Mouse (Mus musculus) thymus, adult 2 months (tissue): ENCODE results near the gene St6gal1. TPM values are rescaled to one million over a fixed set of nuclear protein-coding genes. Genes with fewer than 3 reads are reported as not detected.
A peak's percentile ranks its signal among the peaks of the same experiment; 100 is the strongest.

ENCODE experiments used
- DNase-seq: peaks from one replicate; pipeline ENCODE4 v3.0.0; 2021
- H3K27ac ChIP-seq: fragments of 200-500 bp; 2 replicates; pipeline ENCODE4 v1.5.1; 2012; ENCODE audit warnings: low read length, control low read depth; ENCODE audit not compliant: control insufficient read depth, insufficient read depth
- H3K27me3 ChIP-seq: fragments of 200-500 bp; 2 replicates; pipeline ENCODE4 v1.6.1; 2012; ENCODE audit warnings: mild to moderate bottlenecking, low read length, moderate library complexity, mixed read lengths; ENCODE audit not compliant: control insufficient read depth, insufficient read depth
- H3K36me3 ChIP-seq: fragments of 200-500 bp; 2 replicates; pipeline ENCODE4 v1.6.1; 2012; ENCODE audit warnings: mild to moderate bottlenecking, low read length, moderate library complexity; ENCODE audit not compliant: control insufficient read depth, insufficient read depth
- H3K4me1 ChIP-seq: fragments of 200-500 bp; replicated peaks from 2 replicates; pipeline ENCODE4 v1.6.1; 2012; ENCODE audit warnings: low read length; ENCODE audit not compliant: control insufficient read depth, insufficient read depth
- H3K4me3 ChIP-seq: fragments of 200-500 bp; 2 replicates; pipeline ENCODE4 v1.5.1; 2012; ENCODE audit warnings: mild to moderate bottlenecking, low read length, control low read depth, moderate library complexity; ENCODE audit not compliant: control insufficient read depth, insufficient read depth
- CTCF ChIP-seq: fragments of 200-500 bp; IDR thresholded peaks from 2 replicates; pipeline ENCODE4 v1.5.1; 2012; ENCODE audit warnings: mild to moderate bottlenecking, control low read depth, low read length, moderate library complexity, borderline replicate concordance; ENCODE audit not compliant: control insufficient read depth, poor library complexity, insufficient read depth; ENCODE audit errors: extremely low read depth
- POLR2A ChIP-seq: fragments of 200-500 bp; IDR thresholded peaks from 2 replicates; pipeline ENCODE4 v1.6.1; 2012; ENCODE audit warnings: mild to moderate bottlenecking, low read length, control low read depth, moderate library complexity; ENCODE audit not compliant: control insufficient read depth, poor library complexity, insufficient read depth; ENCODE audit errors: extremely low read depth
- WGBS: fragments of 180-500 bp; shearing (Covaris S2); methylation state at CpG from one replicate; pipeline ENCODE4 v1.1.7; 2018; 5-methylcytosine and 5-hydroxymethylcytosine counted together
- polyA plus RNA-seq: library from polyadenylated mRNA; depleted of rRNA; stranded (reverse); fragments of >200 nt; gene quantifications from 2 replicates; pipeline ENCODE4 v1.2.3, GENCODE M21; 2012

Gene St6gal1
- polyA plus RNA-seq, 1 experiment, result 33.2 TPM

- no peak for DNase-seq
- TF ChIP-seq CTCF (no peak), POLR2A (no peak)
- no peaks in the 10 kb centered on the region for H3K27me3 ChIP-seq
- no peak overlapping the region for H3K4me3 ChIP-seq
- peaks cover 27% of the 10 kb centered on the region for H3K4me1 ChIP-seq
- no peak overlapping the region for H3K27ac ChIP-seq
- H3K36me3 ChIP-seq, result peaks cover 8% of the 10 kb centered on the region; the same call in 1 of the 2 replicates
These were observed 97.9 kb downstream of the St6gal1 start for GRCm38 (mm10) chr16:23322453-23322852.

GRCm38 (mm10) chr16:23323915-23324314 is 99.4 kb downstream of the St6gal1 start:
- no peak overlapping the region for H3K4me3 ChIP-seq
- peaks cover 8% of the 10 kb centered on the region; the same call in 1 of the 2 replicates for H3K36me3 ChIP-seq
- peaks cover 33% of the 10 kb centered on the region for H3K4me1 ChIP-seq
- no peaks in the 10 kb centered on the region for H3K27me3 ChIP-seq
- no peak for TF ChIP-seq POLR2A
- TF ChIP-seq CTCF, result no peak
- no peak for DNase-seq
- 87% methylated on average over 3 of the region's 3 CpGs for WGBS
- H3K27ac ChIP-seq, result no peak overlapping the region

- DNase-seq, result peak; percentile 32
- peaks cover 33% of the 10 kb centered on the region for H3K4me1 ChIP-seq
- no peaks in the 10 kb centered on the region for H3K27me3 ChIP-seq
- H3K4me3 ChIP-seq, result no peak overlapping the region
- H3K36me3 ChIP-seq, result peaks cover 8% of the 10 kb centered on the region; the same call in 1 of the 2 replicates
- H3K27ac ChIP-seq, result no peak overlapping the region
- TF ChIP-seq POLR2A (no peak), CTCF (no peak)
- WGBS, result 87% methylated on average over 6 of the region's 6 CpGs
These were observed 100.5 kb downstream of the St6gal1 start for GRCm38 (mm10) chr16:23324867-23325650.

GRCm38 (mm10) chr16:23326664-23327063 is 102.1 kb downstream of the St6gal1 start:
- TF ChIP-seq POLR2A, result no peak
- no peak for TF ChIP-seq CTCF
- 83% methylated on average over 6 of the region's 6 CpGs for WGBS
- H3K27ac ChIP-seq, result no peak overlapping the region
- peaks cover 31% of the 10 kb centered on the region for H3K4me1 ChIP-seq
- H3K27me3 ChIP-seq, result no peaks in the 10 kb centered on the region
- DNase-seq, result no peak
- peaks cover under 1% of the 10 kb centered on the region; the same call in 1 of the 2 replicates for H3K36me3 ChIP-seq
- no peak overlapping the region for H3K4me3 ChIP-seq

- Histone ChIP-seq H3K36me3 (no peaks in the 10 kb centered on the region), H3K4me3 (no peak overlapping the region), H3K4me1 (peaks cover 31% of the 10 kb centered on the region), H3K27ac (no peak overlapping the region), H3K27me3 (no peaks in the 10 kb centered on the region)
- DNase-seq, result no peak
- TF ChIP-seq POLR2A, result no peak
- TF ChIP-seq CTCF, result no peak
- WGBS, result 83% methylated on average over 7 of the region's 7 CpGs
These were observed 102.7 kb downstream of the St6gal1 start for GRCm38 (mm10) chr16:23327266-23327665.

GRCm38 (mm10) chr16:23328201-23328600 is 103.7 kb downstream of the St6gal1 start:
- H3K4me3 ChIP-seq, result no peak overlapping the region
- DNase-seq, result peak; percentile 38
- TF ChIP-seq POLR2A, result no peak
- TF ChIP-seq CTCF, result no peak
- H3K27ac ChIP-seq, result no peak overlapping the region
- WGBS, result 12% methylated on average over 7 of the region's 7 CpGs
- no peaks in the 10 kb centered on the region for H3K27me3 ChIP-seq
- H3K4me1 ChIP-seq, result peaks cover 27% of the 10 kb centered on the region
- H3K36me3 ChIP-seq, result no peaks in the 10 kb centered on the region

- H3K4me3 ChIP-seq, result no peak overlapping the region
- TF ChIP-seq POLR2A (no peak), CTCF (no peak)
- DNase-seq, result no peak
- WGBS, result 92% methylated on average over 2 of the region's 2 CpGs
- no peaks in the 10 kb centered on the region for H3K27me3 ChIP-seq
- no peak overlapping the region for H3K27ac ChIP-seq
- peaks cover 9% of the 10 kb centered on the region for H3K4me1 ChIP-seq
- no peaks in the 10 kb centered on the region for H3K36me3 ChIP-seq
These were observed 107.6 kb downstream of the St6gal1 start for GRCm38 (mm10) chr16:23332136-23332535.
